15 mouse cellular contexts compared by ENCODE assay signal in the genomic region with DNA sequence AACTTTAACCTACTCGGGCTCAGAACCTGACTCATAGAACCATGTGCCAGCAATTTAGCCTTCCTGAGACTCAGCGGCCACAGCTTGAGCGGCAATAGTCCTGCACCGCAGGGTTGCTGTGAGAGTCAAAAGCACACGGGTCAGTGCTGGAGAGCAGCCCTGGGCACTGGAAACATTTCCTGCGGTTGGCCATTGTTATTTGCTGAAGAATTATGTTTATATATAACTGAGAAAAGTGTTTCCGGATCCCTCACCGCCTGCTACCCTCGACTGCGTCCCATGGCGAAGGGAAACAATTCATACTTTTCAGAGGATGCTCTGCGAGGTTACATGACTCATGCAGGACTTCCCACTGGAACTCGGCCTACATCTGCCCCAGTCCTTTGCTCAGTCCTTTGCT. TPM values are rescaled to one million over a fixed set of nuclear protein-coding genes. Genes with fewer than 3 reads are reported as not detected.
DNase-seq lines count a peak whose midpoint lies in the region; ATAC-seq lines count a peak whose summit lies in the region.
"Had no signal": no experiment of that assay in that cellular context is flagged by ENCODE, and none has a peak within 500 bp of the region (broad histone marks: within the 10 kb centered on the region; RNA-seq: fewer than 3 reads in every experiment).

No protein-coding gene starts in this region.

- intact Hi-C loops in left cerebral cortex, postnatal 36 days (cut with DNase I): loop anchor here (5.0 to 10.0 kb wide), 2 partner anchors 47 to 109 kb away; no protein-coding TSS in a partner anchor

- H3K27ac ChIP-seq in heart, embryonic 12.5 days (ENCODE audit: poor library complexity, severe bottlenecking): no peak overlapping the region
- peak overlapping the region; percentile 72 for H3K27ac ChIP-seq in brown adipose tissue, adult 24 weeks (replicated peaks; ENCODE audit: low read depth, low read length)
- H3K27ac ChIP-seq: forebrain, embryonic 15.5 days; hindbrain, embryonic 15.5 days had no signal

- no peaks in the 10 kb centered on the region for H3K9me3 ChIP-seq in heart, embryonic 12.5 days (replicated peaks)
- H3K9me3 ChIP-seq: forebrain, embryonic 15.5 days; hindbrain, embryonic 15.5 days; limb, embryonic 15.5 days had no signal

- no peak overlapping the region for H3K4me3 ChIP-seq in heart, embryonic 12.5 days
- no peak overlapping the region for H3K4me3 ChIP-seq in brown adipose tissue, adult 24 weeks (ENCODE audit: insufficient read depth, low read depth, low read length)
- H3K4me3 ChIP-seq: forebrain, embryonic 15.5 days; hindbrain, embryonic 15.5 days; limb, embryonic 15.5 days had no signal

- peak; percentile 21 to 44 for DNase-seq in heart, adult 9 months (ENCODE audit: low spot score in 2 of 2)
- DNase-seq in kidney, postnatal 10 days: peak; percentile 34
- peak; percentile 63 for DNase-seq in lung, postnatal 36 days
- no peak for DNase-seq in retina, embryonic 14.5 days (ENCODE audit: low spot score)
- DNase-seq in cerebellum, adult 18-20 months: no peak
- DNase-seq in left cerebral cortex, postnatal 36 days (ENCODE audit: low spot score in 2 of 2): no peak

- H3K4me1 ChIP-seq in heart, embryonic 12.5 days (replicated peaks): peaks cover 19% of the 10 kb centered on the region
- H3K4me1 ChIP-seq in brown adipose tissue, adult 24 weeks (ENCODE audit: control insufficient read depth, insufficient read depth, insufficient read length, low read length): peaks cover 17% of the 10 kb centered on the region; the same call in 1 of the 2 replicates
- H3K4me1 ChIP-seq: forebrain, embryonic 15.5 days; hindbrain, embryonic 15.5 days; limb, embryonic 15.5 days had no signal

- 78% methylated on average over 13 of the region's 13 CpGs for WGBS in heart, embryonic 12.5 days

- H3K4me2 ChIP-seq in heart, embryonic 12.5 days: no peak overlapping the region
- H3K4me2 ChIP-seq: forebrain, embryonic 15.5 days; hindbrain, embryonic 15.5 days; limb, embryonic 15.5 days had no signal

- no peak overlapping the region for H3K9ac ChIP-seq in heart, embryonic 12.5 days
- H3K9ac ChIP-seq: forebrain, embryonic 15.5 days; hindbrain, embryonic 15.5 days; limb, embryonic 15.5 days had no signal

- no peaks in the 10 kb centered on the region for H3K36me3 ChIP-seq in heart, embryonic 12.5 days
- H3K36me3 ChIP-seq: forebrain, embryonic 15.5 days; hindbrain, embryonic 15.5 days; limb, embryonic 15.5 days had no signal

- ATAC-seq in heart, embryonic 12.5 days (ENCODE audit: insufficient number of reproducible peaks, low FRiP score): no peak
- ATAC-seq: forebrain, embryonic 15.5 days had no signal

- H3K27me3 ChIP-seq in heart, embryonic 12.5 days (replicated peaks): no peaks in the 10 kb centered on the region
- H3K27me3 ChIP-seq: forebrain, embryonic 15.5 days; hindbrain, embryonic 15.5 days; limb, embryonic 15.5 days had no signal

RNA-seq across cellular contexts. Expression of gene Prg3, which starts 13.5 kb away (rescaled TPM):
- 0.49 TPM in 1 of 2 replicates, not detected in the other for polyA plus RNA-seq in heart, embryonic 12.5 days (2016; fragmentation: Nextera tagmentation; extraction: Ambion mirVana)
- polyA plus RNA-seq in brown adipose tissue, adult 24 weeks (2012; ENCODE audit: insufficient read depth, insufficient read length, missing spikeins): not detected in 2 replicates
- not detected for total RNA-seq in left cerebral cortex, postnatal 36 days (2021)
- total RNA-seq: layer of hippocampus, postnatal 14 days; megakaryocyte-erythroid progenitor cell, adult 5-6 weeks had no signal
- polyA plus RNA-seq: forebrain, embryonic 15.5 days; gonadal fat pad, adult 2 months; hindbrain, embryonic 15.5 days; limb, embryonic 15.5 days; urinary bladder, adult 2 months had no signal

RNA-seq across cellular contexts. Expression of gene Prg2, which starts 21.2 kb away (rescaled TPM):
- polyA plus RNA-seq in heart, embryonic 12.5 days (2016; fragmentation: Nextera tagmentation; extraction: Ambion mirVana): 0.39 and 3.1 TPM in 2 replicates
- polyA plus RNA-seq in brown adipose tissue, adult 24 weeks (2012; ENCODE audit: insufficient read depth, insufficient read length, missing spikeins): not detected in 2 replicates
- total RNA-seq in left cerebral cortex, postnatal 36 days (2021): not detected
- total RNA-seq: layer of hippocampus, postnatal 14 days had no signal
- polyA plus RNA-seq: forebrain, embryonic 15.5 days had no signal

RNA-seq across cellular contexts. Expression of gene Ssrp1, which starts 35.5 kb away (rescaled TPM):
- polyA plus RNA-seq in heart, embryonic 12.5 days (2016; fragmentation: Nextera tagmentation; extraction: Ambion mirVana): 146 and 151 TPM in 2 replicates
- polyA plus RNA-seq in brown adipose tissue, adult 24 weeks (2012; ENCODE audit: insufficient read depth, insufficient read length, missing spikeins): 25.3 and 30.1 TPM in 2 replicates
- 100 to 1,000 TPM in 1 of 2 experiments, 10 to 100 TPM in 1; 94.2 to 109 TPM for total RNA-seq in left cerebral cortex, postnatal 36 days (2021)

RNA-seq across cellular contexts. Expression of gene P2rx3, which starts 35.8 kb away (rescaled TPM):
- polyA plus RNA-seq in heart, embryonic 12.5 days (2016; fragmentation: Nextera tagmentation; extraction: Ambion mirVana): 0.67 and 0.87 TPM in 2 replicates
- polyA plus RNA-seq in brown adipose tissue, adult 24 weeks (2012; ENCODE audit: insufficient read depth, insufficient read length, missing spikeins): 2.6 TPM in 1 of 2 replicates, not detected in the other
- 1 to 10 TPM; 1.6 to 2.3 TPM for total RNA-seq in left cerebral cortex, postnatal 36 days (2021)

RNA-seq across cellular contexts. Expression of gene Tnks1bp1, which starts 46.3 kb away (rescaled TPM):
- 33.2 and 36.6 TPM in 2 replicates for polyA plus RNA-seq in heart, embryonic 12.5 days (2016; fragmentation: Nextera tagmentation; extraction: Ambion mirVana)
- 32.6 and 33.2 TPM in 2 replicates for polyA plus RNA-seq in brown adipose tissue, adult 24 weeks (2012; ENCODE audit: insufficient read depth, insufficient read length, missing spikeins)
- 100 to 1,000 TPM; 109 to 131 TPM for total RNA-seq in left cerebral cortex, postnatal 36 days (2021)

Comparison
In these comparisons a context has a peak if more than half of its experiments do, and no peak if none do; other contexts are left out.
1. DNase-seq: peak in heart, adult 9 months (2 of 2), kidney, postnatal 10 days (single experiment) and lung, postnatal 36 days (single experiment); none in retina, embryonic 14.5 days (single experiment), cerebellum, adult 18-20 months (0 of 2) and left cerebral cortex, postnatal 36 days (0 of 2).